Mouse (Mus musculus) neutrophil, adult 5-6 weeks (primary cell): Measurements from ENCODE around the gene 4930402H24Rik. TPM values are rescaled to one million over a fixed set of nuclear protein-coding genes. Genes with fewer than 3 reads are reported as not detected.
A peak's percentile ranks its signal among the peaks of the same experiment; 100 is the strongest.
"Not testable (repeated sequence)": the region's sequence is repeated elsewhere in the genome, so short reads cannot be mapped to it uniquely, and the experiment has no call there.

Experiments used
- ATAC-seq: fragments of 151-379, 151-347 bp; 2 replicates; pipeline ENCODE4 v1.8.0; 2017; ENCODE audit warnings: mild to moderate bottlenecking, moderate TSS enrichment; ENCODE audit not compliant: insufficient number of reproducible peaks, poor library complexity, low FRiP score, severe bottlenecking; ENCODE audit errors: extremely low read depth
- total RNA-seq: library from RNA; stranded (forward); fragments of 200-1000 nt; gene quantifications from 2 replicates; pipeline ENCODE4 v1.2.3, GENCODE M21; 2017

Gene 4930402H24Rik
- total RNA-seq, 1 experiment from 2014 or later: 15.7 TPM

GRCm38 (mm10) chr2:130877376-130877775 lies 28.8 kb downstream of the 4930402H24Rik start:
- no peak for ATAC-seq

GRCm38 (mm10) chr2:130870916-130871315 lies 35.3 kb downstream of the 4930402H24Rik start:
- no peak for ATAC-seq

DNA sequence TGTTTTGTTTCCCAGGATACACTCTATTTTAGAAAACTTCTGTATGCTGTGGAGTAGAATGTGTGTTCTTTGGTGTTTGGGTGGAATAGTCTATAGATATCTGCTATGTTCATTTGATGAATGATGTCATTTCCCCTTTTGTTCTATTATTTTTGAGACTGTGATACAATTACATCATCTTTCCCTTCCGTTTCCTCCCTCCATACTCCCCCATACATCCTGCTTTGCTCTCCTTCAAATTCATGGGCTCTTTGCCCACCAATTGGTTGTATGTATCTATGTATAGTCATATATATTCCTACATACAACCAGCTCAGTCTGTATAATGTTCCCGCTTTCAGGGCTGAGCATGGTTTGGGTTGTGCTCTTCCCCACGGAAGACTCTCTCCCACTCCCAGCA lies 44.1 kb downstream of the 4930402H24Rik start:
- no peak for ATAC-seq

- ATAC-seq: no peak
These were observed 53.2 kb downstream of the 4930402H24Rik start for GRCm38 (mm10) chr2:130852964-130853363.

DNA sequence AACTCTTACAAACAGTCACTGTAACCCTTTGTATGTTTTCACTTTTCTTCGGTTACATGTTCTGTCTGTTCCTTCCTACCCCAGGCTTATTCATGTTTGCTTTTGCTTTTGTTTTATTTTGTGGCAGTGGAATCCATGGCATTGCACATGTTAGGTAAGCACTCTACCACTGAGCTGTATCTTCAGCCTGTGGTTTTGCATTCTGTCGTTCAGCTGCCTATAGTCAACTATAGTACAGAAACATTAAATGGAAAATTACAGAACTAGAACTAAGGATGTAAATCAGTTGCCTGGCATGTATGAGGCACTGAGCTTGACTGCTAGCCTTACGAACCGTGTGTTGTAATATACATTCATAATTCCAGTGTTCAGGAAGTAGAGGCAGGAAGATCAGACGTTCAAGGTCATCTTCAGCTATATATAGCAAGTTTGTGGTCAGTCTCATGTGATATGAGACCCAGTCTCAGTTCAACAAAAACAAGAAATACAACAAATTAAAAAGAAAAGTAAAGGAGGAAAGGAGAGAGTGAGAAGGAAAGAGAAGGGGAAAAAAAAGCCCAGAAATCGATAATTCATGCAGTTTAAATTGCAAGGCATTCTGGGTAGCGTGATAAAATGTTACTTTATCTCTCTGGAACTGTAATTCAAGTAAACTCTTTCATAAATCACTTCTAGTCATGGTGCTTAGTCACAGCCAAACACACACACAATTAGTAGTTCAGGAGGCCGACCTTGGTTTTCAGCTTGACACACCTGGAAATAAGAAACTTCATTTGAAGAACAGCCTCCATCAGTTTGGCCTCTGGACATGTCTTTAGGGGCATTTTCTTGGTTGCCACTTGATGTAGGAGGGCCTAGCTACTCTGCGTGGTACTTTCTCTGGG lies 54.6 kb downstream of the 4930402H24Rik start:
- ATAC-seq: no peak

GRCm38 (mm10) chr2:130849688-130850087 lies 56.5 kb downstream of the 4930402H24Rik start:
- no peak for ATAC-seq

GRCm38 (mm10) chr2:130848313-130848712 lies 57.9 kb downstream of the 4930402H24Rik start:
- no peak for ATAC-seq

- ATAC-seq: no peak
These were observed 62.6 kb downstream of the 4930402H24Rik start for GRCm38 (mm10) chr2:130843623-130844022.

- no peak for ATAC-seq
These were observed 65.4 kb downstream of the 4930402H24Rik start for GRCm38 (mm10) chr2:130840846-130841245.

DNA sequence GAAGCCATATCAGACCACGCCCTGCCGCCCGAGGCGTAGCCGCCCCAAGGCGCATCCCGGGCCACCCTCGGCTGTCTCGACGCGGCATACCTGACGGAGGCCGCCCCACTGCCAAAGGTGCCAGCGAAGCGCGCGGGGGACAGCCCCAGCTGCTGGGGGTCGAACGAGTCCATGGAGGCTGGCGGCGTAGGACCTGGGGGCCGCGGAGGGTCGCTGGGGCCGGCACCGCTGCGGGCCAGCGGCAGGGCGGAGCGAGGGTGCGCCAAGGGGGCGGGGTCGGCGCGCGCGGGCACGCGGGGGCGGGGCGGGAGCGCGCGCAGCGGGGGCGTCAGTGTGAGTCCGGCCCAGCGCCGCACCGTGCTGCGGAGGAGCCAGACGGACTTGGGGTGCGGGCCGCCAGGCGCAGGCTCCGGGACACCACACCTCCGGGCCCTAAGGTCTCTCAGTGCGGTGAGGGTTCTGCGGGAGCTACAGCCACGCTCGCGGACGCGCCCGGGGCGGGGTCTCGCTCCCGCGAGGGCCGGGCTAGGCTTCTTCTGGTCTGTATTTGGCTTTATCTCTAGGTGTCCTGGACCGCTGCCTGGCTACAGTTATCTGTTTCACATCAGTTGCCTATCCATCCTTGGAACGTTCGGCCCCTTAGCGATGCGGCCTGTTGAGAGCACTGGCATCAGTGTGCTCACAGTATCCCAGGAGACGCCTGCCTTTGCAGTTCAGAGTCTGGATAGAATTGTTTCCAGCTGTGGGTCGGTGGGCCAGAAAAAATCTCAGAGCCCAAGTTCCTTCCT lies 66.1 kb downstream of the 4930402H24Rik start:
- ATAC-seq: peak; percentile 59

DNA sequence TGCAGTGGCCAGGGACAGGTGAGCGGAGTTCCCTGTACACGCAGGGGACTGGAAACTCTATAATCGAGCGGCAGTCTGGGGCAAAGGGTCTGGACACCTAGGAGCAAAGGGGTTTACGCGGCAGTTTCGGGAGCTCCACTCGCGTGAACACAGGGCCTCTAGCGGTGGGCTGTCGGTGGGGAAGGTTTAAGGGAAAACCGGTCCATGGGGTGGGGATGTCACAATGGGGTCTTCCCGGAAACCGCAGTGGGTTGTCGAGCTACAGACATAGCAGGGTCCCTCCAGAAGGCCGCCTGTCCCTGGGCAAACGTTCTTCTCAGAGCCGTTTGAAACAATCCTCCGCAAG lies 66.7 kb downstream of the 4930402H24Rik start:
- ATAC-seq: peak; percentile 21

GRCm38 (mm10) chr2:130839084-130839483 lies 67.1 kb downstream of the 4930402H24Rik start:
- ATAC-seq: no peak

DNA sequence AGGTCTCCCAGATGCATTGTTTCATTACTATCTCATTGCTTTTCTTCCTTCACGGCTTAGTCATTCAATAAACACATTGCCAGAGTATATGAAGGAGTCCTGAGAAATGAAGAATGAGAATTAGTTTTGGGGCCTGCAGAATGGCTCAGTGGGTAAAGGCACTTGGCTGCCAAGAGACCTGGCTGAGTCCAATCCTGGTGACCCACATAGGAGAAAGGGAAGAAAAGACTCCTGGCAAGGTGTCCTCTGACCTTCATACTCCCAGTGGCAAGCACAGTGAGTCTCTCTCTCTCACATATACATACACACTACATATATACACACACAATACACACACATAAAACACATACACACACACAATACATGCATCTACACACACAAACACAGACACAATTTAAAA lies 68.1 kb downstream of the 4930402H24Rik start:
- ATAC-seq: no peak

- no peak for ATAC-seq
These were observed 72.5 kb downstream of the 4930402H24Rik start for GRCm38 (mm10) chr2:130833699-130834098.

- no peak for ATAC-seq
These were observed 73.6 kb downstream of the 4930402H24Rik start for GRCm38 (mm10) chr2:130832582-130832981.

DNA sequence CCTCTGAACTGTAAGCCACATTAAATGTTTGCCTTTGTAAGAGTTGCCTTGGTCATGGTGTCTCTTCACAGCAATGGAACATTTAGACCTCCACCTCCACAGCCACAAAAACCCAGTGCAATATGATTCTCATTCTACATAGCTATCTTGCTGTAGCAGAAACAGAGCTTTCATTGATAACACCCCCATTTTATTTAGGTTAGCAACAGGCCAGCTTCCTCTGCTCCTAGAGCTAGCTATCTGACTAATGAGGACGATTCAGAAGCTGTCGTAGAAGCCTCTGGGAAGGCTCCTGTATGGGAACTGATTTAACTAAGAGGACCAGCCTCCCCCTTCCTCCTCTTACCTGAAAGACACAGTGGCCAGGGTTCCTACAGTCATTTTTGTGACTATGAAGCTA lies 74.2 kb downstream of the 4930402H24Rik start:
- no peak for ATAC-seq

- ATAC-seq: no peak
These were observed 76.0 kb downstream of the 4930402H24Rik start for GRCm38 (mm10) chr2:130830236-130830635.

- ATAC-seq: no peak
These were observed 76.7 kb downstream of the 4930402H24Rik start for GRCm38 (mm10) chr2:130829496-130829895.

DNA sequence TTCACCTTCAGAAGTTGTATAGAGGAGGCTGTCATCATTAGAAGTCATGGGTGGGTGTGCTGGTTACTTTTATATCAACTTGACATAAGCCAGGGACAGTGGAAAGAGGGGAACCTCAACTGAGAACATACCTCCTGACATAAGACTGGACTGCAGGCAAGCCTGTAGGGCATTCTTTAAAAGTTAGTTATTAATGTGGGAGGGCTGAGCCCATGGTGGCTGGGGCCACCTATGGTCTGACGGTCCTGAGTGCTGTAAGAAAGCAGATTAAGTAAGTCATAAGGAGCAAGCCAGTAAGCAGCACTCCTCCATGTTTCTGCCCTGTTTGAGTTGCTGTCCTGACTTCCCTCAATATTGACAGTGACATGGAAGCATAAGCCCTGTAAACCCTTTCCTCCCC lies 77.5 kb downstream of the 4930402H24Rik start:
- ATAC-seq: no peak

GRCm38 (mm10) chr2:130828066-130828465 lies 78.1 kb downstream of the 4930402H24Rik start:
- ATAC-seq: not testable (repeated sequence)
